Mouse (Mus musculus): ENCODE data around the gene Nat10. TPM values are rescaled to one million over a fixed set of nuclear protein-coding genes. Genes with fewer than 3 reads are reported as not detected.
A peak's percentile ranks its signal among the peaks of the same experiment; 100 is the strongest.

Gene Nat10
- polyA plus RNA-seq, 1 experiment = 35.5 TPM

- peaks cover 20% of the 10 kb centered on the region for H3K4me1 ChIP-seq (ENCODE audit: control insufficient read depth, insufficient read depth, insufficient read length)
- no peaks in the 10 kb centered on the region for H3K36me3 ChIP-seq (ENCODE audit: control insufficient read depth, insufficient read depth, low read length)
- H3K4me3 ChIP-seq (ENCODE audit: extremely low read depth, insufficient read depth, insufficient read length) = no peak overlapping the region
- H3K27me3 ChIP-seq (ENCODE audit: control insufficient read depth, insufficient read depth, low read length) = no peaks in the 10 kb centered on the region
- no peak for TF ChIP-seq POLR2A (IDR thresholded peaks at IDR 0.05; ENCODE audit: low read depth, low read length)
- no peak for TF ChIP-seq CTCF (IDR thresholded peaks at IDR 0.05; ENCODE audit: extremely low read depth, insufficient read depth, insufficient read length, insufficient replicate concordance)
- DNase-seq (ENCODE audit: low read depth in 1 of 2, low spot score in 2 of 2) = no peak
- no peak overlapping the region for H3K27ac ChIP-seq (ENCODE audit: insufficient read depth, low read length)
Observed at GRCm38 (mm10) chr2:103687888-103688287, 73.2 kb downstream of the Nat10 start.

- Histone ChIP-seq H3K27me3 (ENCODE audit: control insufficient read depth, insufficient read depth, low read length) (no peaks in the 10 kb centered on the region), H3K36me3 (ENCODE audit: control insufficient read depth, insufficient read depth, low read length) (no peaks in the 10 kb centered on the region), H3K27ac (ENCODE audit: insufficient read depth, low read length) (no peak overlapping the region), H3K4me1 (ENCODE audit: control insufficient read depth, insufficient read depth, insufficient read length) (peaks cover 27% of the 10 kb centered on the region), H3K4me3 (ENCODE audit: extremely low read depth, insufficient read depth, insufficient read length) (no peak overlapping the region)
- TF ChIP-seq CTCF (IDR thresholded peaks at IDR 0.05; ENCODE audit: extremely low read depth, insufficient read depth, insufficient read length, insufficient replicate concordance) (no peak), POLR2A (IDR thresholded peaks at IDR 0.05; ENCODE audit: low read depth, low read length) (no peak)
- DNase-seq (ENCODE audit: low read depth in 1 of 2, low spot score in 2 of 2) = no peak
Observed at GRCm38 (mm10) chr2:103687143-103687542, 73.9 kb downstream of the Nat10 start.

- H3K4me3 ChIP-seq (ENCODE audit: extremely low read depth, insufficient read depth, insufficient read length) = no peak overlapping the region
- H3K36me3 ChIP-seq (ENCODE audit: control insufficient read depth, insufficient read depth, low read length) = no peaks in the 10 kb centered on the region
- H3K27me3 ChIP-seq (ENCODE audit: control insufficient read depth, insufficient read depth, low read length) = no peaks in the 10 kb centered on the region
- H3K27ac ChIP-seq (ENCODE audit: insufficient read depth, low read length) = peak overlapping the region; percentile 39; the same call in 1 of the 2 replicates
- DNase-seq (ENCODE audit: low read depth in 1 of 2, low spot score in 2 of 2) = no peak
- peaks cover 42% of the 10 kb centered on the region for H3K4me1 ChIP-seq (ENCODE audit: control insufficient read depth, insufficient read depth, insufficient read length)
- TF ChIP-seq POLR2A (IDR thresholded peaks at IDR 0.05; ENCODE audit: low read depth, low read length) (no peak), CTCF (IDR thresholded peaks at IDR 0.05; ENCODE audit: extremely low read depth, insufficient read depth, insufficient read length, insufficient replicate concordance) (no peak)
- WGBS = 74% methylated on average over 4 of the region's 4 CpGs
Observed at GRCm38 (mm10) chr2:103685581-103685980, 75.5 kb downstream of the Nat10 start.

- no peak for TF ChIP-seq POLR2A (IDR thresholded peaks at IDR 0.05; ENCODE audit: low read depth, low read length)
- TF ChIP-seq CTCF (IDR thresholded peaks at IDR 0.05; ENCODE audit: extremely low read depth, insufficient read depth, insufficient read length, insufficient replicate concordance) = no peak
- no peaks in the 10 kb centered on the region for H3K27me3 ChIP-seq (ENCODE audit: control insufficient read depth, insufficient read depth, low read length)
- no peak for DNase-seq (ENCODE audit: low read depth in 1 of 2, low spot score in 2 of 2)
- no peak overlapping the region for H3K4me3 ChIP-seq (ENCODE audit: extremely low read depth, insufficient read depth, insufficient read length)
- H3K27ac ChIP-seq (ENCODE audit: insufficient read depth, low read length) = peak overlapping the region; percentile 67
- H3K36me3 ChIP-seq (ENCODE audit: control insufficient read depth, insufficient read depth, low read length) = no peaks in the 10 kb centered on the region
- H3K4me1 ChIP-seq (ENCODE audit: control insufficient read depth, insufficient read depth, insufficient read length) = peaks cover 44% of the 10 kb centered on the region
- 44% methylated on average over 7 of the region's 7 CpGs for WGBS
Observed at GRCm38 (mm10) chr2:103684926-103685577, 76.0 kb downstream of the Nat10 start.

- TF ChIP-seq CTCF (IDR thresholded peaks at IDR 0.05; ENCODE audit: extremely low read depth, insufficient read depth, insufficient read length, insufficient replicate concordance) = no peak
- no peak for TF ChIP-seq POLR2A (IDR thresholded peaks at IDR 0.05; ENCODE audit: low read depth, low read length)
- H3K27me3 ChIP-seq (ENCODE audit: control insufficient read depth, insufficient read depth, low read length) = no peaks in the 10 kb centered on the region
- peak overlapping the region; percentile 67 for H3K27ac ChIP-seq (ENCODE audit: insufficient read depth, low read length)
- WGBS = 70% methylated on average over 2 of the region's 2 CpGs
- H3K4me1 ChIP-seq (ENCODE audit: control insufficient read depth, insufficient read depth, insufficient read length) = peaks cover 47% of the 10 kb centered on the region
- H3K36me3 ChIP-seq (ENCODE audit: control insufficient read depth, insufficient read depth, low read length) = no peaks in the 10 kb centered on the region
- DNase-seq (ENCODE audit: low read depth in 1 of 2, low spot score in 2 of 2) = no peak
- no peak overlapping the region for H3K4me3 ChIP-seq (ENCODE audit: extremely low read depth, insufficient read depth, insufficient read length)
Observed at GRCm38 (mm10) chr2:103684431-103684830, 76.6 kb downstream of the Nat10 start.

- peak overlapping the region; percentile 87 for H3K27ac ChIP-seq (ENCODE audit: insufficient read depth, low read length)
- H3K36me3 ChIP-seq (ENCODE audit: control insufficient read depth, insufficient read depth, low read length) = no peaks in the 10 kb centered on the region
- peak in 1 of 2 experiments; percentile 27 for DNase-seq (ENCODE audit: low read depth in 1 of 2, low spot score in 2 of 2)
- H3K4me3 ChIP-seq (ENCODE audit: extremely low read depth, insufficient read depth, insufficient read length) = peak overlapping the region; percentile 8; the same call in 1 of the 2 replicates
- peaks cover 47% of the 10 kb centered on the region for H3K4me1 ChIP-seq (ENCODE audit: control insufficient read depth, insufficient read depth, insufficient read length)
- WGBS = 12% methylated on average over 9 of the region's 9 CpGs
- TF ChIP-seq CTCF (IDR thresholded peaks at IDR 0.05; ENCODE audit: extremely low read depth, insufficient read depth, insufficient read length, insufficient replicate concordance) (no peak), POLR2A (IDR thresholded peaks at IDR 0.05; ENCODE audit: low read depth, low read length) (no peak)
- H3K27me3 ChIP-seq (ENCODE audit: control insufficient read depth, insufficient read depth, low read length) = no peaks in the 10 kb centered on the region
Observed at GRCm38 (mm10) chr2:103682927-103683442, 78.1 kb downstream of the Nat10 start.

GRCm38 (mm10) chr2:103682261-103682722 is 78.8 kb downstream of the Nat10 start:
- peak overlapping the region; percentile 87 for H3K27ac ChIP-seq (ENCODE audit: insufficient read depth, low read length)
- whole genome bisulfite sequencing = 13% methylated on average over 9 of the region's 9 CpGs
- peak; percentile 59 to 67 for DNase-seq (ENCODE audit: low read depth in 1 of 2, low spot score in 2 of 2)
- no peak overlapping the region for H3K4me3 ChIP-seq (ENCODE audit: extremely low read depth, insufficient read depth, insufficient read length)
- no peak for TF ChIP-seq CTCF (IDR thresholded peaks at IDR 0.05; ENCODE audit: extremely low read depth, insufficient read depth, insufficient read length, insufficient replicate concordance)
- no peak for TF ChIP-seq POLR2A (IDR thresholded peaks at IDR 0.05; ENCODE audit: low read depth, low read length)
- H3K27me3 ChIP-seq (ENCODE audit: control insufficient read depth, insufficient read depth, low read length) = no peaks in the 10 kb centered on the region
- H3K4me1 ChIP-seq (ENCODE audit: control insufficient read depth, insufficient read depth, insufficient read length) = peaks cover 47% of the 10 kb centered on the region
- H3K36me3 ChIP-seq (ENCODE audit: control insufficient read depth, insufficient read depth, low read length) = no peaks in the 10 kb centered on the region

All from spleen, adult 2 months (tissue).